Mouse (Mus musculus) intestine, embryonic 14.5 days (tissue): ENCODE measurements around the gene Psma5. TPM values are rescaled to one million over a fixed set of nuclear protein-coding genes. Genes with fewer than 3 reads are reported as not detected.

Experiments used
- ATAC-seq: fragments of 200-750 bp; cut with Nextera tagmentation; replicated peaks from 2 replicates; pipeline ENCODE4 v1.8.0; 2017; ENCODE audit warnings: low read depth, moderate number of reproducible peaks, moderate TSS enrichment, moderate library complexity; ENCODE audit not compliant: low FRiP score, low TSS enrichment
- DNase-seq: peaks from one replicate; pipeline ENCODE4 v3.0.0-alpha.2; 2018; ENCODE audit warnings: low spot score
- H3K27ac ChIP-seq: fragments of 300-500 bp; sonication (generic); 2 replicates; pipeline ENCODE4 v1.5.1; 2014; ENCODE audit warnings: low read depth, mild to moderate bottlenecking, control low read depth
- H3K27me3 ChIP-seq: fragments of 300-500 bp; sonication (generic); replicated peaks from 2 replicates; pipeline ENCODE4 v1.6.1; 2014; ENCODE audit warnings: low read length, control low read depth; ENCODE audit not compliant: control insufficient read depth, insufficient read depth
- H3K36me3 ChIP-seq: fragments of 300-500 bp; sonication (generic); 2 replicates; pipeline ENCODE4 v1.6.1; 2014; ENCODE audit warnings: low read length, control low read depth; ENCODE audit not compliant: control insufficient read depth, insufficient read depth
- H3K4me1 ChIP-seq: fragments of 300-500 bp; sonication (generic); replicated peaks from 2 replicates; pipeline ENCODE4 v1.6.1; 2014; ENCODE audit warnings: low read length, control low read depth, mixed read lengths; ENCODE audit not compliant: control insufficient read depth, insufficient read depth
- H3K4me2 ChIP-seq: fragments of 300-500 bp; sonication (generic); 2 replicates; pipeline ENCODE4 v1.6.1; 2014; ENCODE audit warnings: low read length
- H3K4me3 ChIP-seq: fragments of 300-500 bp; sonication (generic); 2 replicates; pipeline ENCODE4 v1.5.1; 2014; ENCODE audit warnings: low read depth, low read length, control low read depth, mixed read lengths
- H3K9ac ChIP-seq: fragments of 300-500 bp; sonication (generic); 2 replicates; pipeline ENCODE4 v1.6.1; 2014; ENCODE audit warnings: mild to moderate bottlenecking, low read length
- H3K9me3 ChIP-seq: fragments of 300-500 bp; sonication (generic); 2 replicates; pipeline ENCODE4 v1.6.1; 2016; ENCODE audit warnings: low read length, control low read depth; ENCODE audit not compliant: control insufficient read depth
- WGBS: fragments of 180-500 bp; shearing (Covaris S2); extraction: QIAGEN DNeasy Blood & Tissue Kit; methylation state at CpG from one replicate; pipeline ENCODE4 v1.1.7; 2014; 5-methylcytosine and 5-hydroxymethylcytosine counted together
- polyA plus RNA-seq: library from polyadenylated mRNA; unstranded; fragments of >200 nt; fragmentation: Nextera tagmentation; extraction: Ambion mirVana; gene quantifications from 2 replicates; pipeline ENCODE4 v1.2.1, GENCODE M21; 2014

The Psma5 gene
- polyA plus RNA-seq, 1 experiment from 2014 or later: 319 TPM

DNA sequence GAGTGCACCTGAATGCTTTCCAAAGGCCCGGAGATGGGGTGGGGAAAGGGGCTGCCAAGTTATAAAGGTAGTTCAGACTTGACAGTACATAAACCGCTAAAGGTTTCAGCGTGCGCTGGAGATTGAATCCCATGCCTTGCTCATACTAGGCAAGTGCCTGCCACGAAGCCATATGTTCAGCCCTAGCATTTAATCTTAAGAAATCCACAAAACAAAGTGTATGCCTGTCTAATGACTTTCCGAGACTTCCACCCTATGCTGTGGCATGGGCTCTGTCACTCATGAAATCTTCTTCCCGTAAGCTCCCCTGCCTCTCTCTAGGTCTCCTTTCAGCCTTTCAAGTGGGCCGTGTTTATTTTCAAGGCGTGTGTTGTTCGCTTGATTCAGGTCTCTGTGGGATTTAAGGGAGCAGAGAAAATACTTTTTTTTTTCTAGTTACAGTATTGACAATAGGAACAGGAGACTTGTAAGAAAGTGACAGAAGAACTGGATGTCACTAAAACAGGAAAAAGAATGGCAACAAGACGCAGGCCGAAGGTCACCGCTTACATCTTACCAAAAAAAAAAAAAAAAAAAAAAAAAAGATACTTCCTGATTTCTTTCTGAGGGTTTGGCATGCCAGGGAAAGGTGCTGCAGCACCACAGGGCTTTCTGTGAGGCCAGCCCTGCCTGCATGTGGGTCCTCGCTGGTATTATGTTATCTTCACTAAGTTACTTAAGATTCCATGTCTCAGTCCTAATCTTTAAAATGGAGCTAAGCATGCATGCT is 30.1 kb downstream of the Psma5 start:
- WGBS: 59% methylated on average over 14 of the region's 14 CpGs
- Histone ChIP-seq H3K4me2 (no peak overlapping the region), H3K4me1 (peaks cover 39% of the 10 kb centered on the region), H3K9me3 (no peaks in the 10 kb centered on the region), H3K9ac (no peak overlapping the region; the same call in 1 of the 2 replicates), H3K4me3 (no peak overlapping the region), H3K27ac (peak overlapping the region; percentile 47; the same call in 1 of the 2 replicates), H3K36me3 (no peaks in the 10 kb centered on the region), H3K27me3 (no peaks in the 10 kb centered on the region)
- ATAC-seq (no peak), DNase-seq (peak; percentile 49)

DNA sequence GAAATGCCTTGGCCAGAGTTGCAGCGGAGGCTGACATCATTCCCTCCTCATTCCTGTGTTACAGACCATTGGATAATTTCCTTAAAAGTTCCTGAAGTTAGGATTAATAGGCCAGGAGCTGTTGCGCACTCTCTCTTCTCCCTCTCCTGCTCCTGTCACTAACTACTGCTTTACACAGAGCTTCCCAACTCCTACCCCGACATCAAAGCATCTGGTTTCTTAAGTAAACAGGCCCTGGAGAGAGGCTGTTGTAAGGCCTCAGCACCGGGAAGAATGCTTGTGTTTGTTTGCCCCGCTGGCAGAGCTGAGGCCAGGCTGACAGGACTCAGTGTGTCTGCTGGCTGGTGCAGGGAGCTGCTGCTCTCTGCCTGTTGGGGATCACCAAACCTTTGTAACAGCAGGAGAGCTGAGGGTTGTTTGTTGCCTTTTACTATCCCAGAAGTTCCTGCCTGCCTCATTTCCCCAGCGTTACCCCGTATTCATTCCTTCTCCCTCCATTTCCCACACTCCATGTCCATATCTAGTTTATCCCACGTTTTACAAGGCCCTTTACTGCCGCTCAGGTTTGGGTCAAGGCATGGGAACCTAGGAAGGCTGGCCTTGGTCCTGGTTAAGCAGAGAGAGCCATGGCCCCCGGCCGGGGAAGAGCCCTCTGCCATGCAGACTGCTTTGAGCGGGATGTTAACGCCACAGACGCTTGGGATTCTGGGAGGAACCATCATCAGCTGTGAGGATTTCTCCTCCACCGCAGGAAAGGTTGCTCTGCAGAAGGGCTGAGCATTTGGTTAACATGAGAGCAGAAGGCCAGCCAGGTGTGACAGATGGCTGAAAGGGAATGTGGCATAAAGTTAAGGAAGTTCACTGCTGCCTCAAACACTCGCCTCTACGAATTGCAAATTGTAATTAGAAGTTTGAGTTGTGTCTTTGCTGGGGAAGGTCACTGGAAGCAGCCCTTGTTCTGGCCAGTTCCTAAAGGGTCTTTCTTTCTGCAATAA is 31.4 kb downstream of the Psma5 start:
- H3K27ac ChIP-seq: peak overlapping the region; percentile 47
- H3K4me2 ChIP-seq: peak overlapping the region; percentile 15
- no peak overlapping the region for H3K4me3 ChIP-seq
- no peaks in the 10 kb centered on the region for H3K36me3 ChIP-seq
- H3K27me3 ChIP-seq: no peaks in the 10 kb centered on the region
- no peak for ATAC-seq
- no peaks in the 10 kb centered on the region for H3K9me3 ChIP-seq
- H3K4me1 ChIP-seq: peaks cover 31% of the 10 kb centered on the region
- peak; percentile 58 for DNase-seq
- H3K9ac ChIP-seq: no peak overlapping the region; the same call in 1 of the 2 replicates
- 20% methylated on average over 17 of the region's 17 CpGs for WGBS

DNA sequence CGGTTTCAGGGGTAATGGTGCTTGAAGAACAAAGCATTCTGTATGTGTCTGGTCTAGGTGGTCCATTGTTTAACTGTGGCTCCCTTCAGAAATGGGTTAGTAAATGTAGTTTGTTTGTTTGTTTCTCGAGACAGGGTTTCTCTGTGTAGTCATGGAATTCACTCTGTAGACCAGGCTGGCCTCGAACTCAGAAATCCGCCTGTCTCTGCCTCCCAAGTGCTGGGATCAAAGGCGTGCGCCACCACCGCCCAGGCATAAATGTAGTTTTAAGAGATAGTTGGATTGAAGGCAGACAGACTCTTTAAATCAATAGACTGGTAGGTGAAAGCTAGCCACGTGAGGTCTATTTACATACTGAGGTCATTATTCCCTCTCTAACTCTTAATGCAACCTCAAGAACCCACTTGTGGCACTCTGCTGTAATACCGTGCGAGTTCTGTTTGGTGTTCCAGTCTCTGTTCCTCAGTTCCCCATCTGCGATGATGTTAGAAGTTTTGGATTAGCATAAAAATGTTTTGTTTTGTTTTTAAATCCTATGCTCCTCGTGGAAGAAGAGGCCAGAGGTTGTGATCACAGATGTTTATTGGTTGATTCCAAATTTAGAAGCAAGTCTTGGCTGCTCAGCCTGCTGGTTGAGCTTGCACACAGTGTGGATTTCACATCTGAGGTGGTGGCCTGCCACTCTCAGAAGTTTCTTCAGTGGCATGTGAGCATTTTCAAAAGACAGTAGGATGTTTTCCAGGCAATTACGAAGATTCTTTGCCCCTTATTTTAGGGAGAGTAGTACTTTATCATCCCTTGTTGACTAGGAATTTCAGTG is 32.8 kb downstream of the Psma5 start:
- H3K4me1 ChIP-seq: peaks cover 32% of the 10 kb centered on the region
- no peak for ATAC-seq

DNA sequence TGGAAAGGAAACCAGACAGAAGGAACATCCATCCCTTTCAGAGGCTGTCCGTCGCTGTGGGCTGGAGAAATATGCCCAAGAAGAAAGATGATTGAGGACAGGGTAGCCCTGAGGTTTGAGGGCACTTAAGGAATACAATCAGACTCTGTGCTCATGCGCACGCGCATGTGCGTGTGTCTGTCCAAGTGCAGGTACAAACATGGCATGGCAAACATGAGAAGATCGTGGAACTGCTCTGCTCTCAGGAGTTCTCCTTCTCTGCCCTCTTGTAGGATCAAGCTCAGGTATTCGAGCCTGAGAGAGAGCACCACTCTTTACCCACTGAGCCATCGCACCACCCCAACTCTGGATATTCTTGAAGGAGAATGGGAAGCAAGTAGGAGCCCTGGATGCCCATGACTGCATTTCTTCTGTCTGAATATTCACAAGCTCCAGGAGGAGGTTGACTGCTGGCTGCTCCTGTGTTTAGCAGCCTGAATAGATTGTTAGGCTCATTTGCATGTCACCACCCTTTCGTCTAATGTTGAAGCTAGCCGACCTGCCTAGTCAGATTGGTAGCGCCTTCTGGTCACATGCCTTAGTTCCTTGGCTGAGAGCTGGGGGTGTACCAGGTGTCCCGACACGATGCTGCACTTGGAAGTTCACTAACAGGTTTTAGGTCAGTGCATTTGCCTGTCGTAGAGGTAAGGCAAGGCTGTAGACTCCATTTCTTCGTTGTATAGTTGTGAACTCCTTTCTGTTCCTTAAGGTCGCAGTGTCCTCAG is 34.5 kb downstream of the Psma5 start:
- H3K36me3 ChIP-seq: no peaks in the 10 kb centered on the region
- H3K4me3 ChIP-seq: no peak overlapping the region
- DNase-seq (no peak), ATAC-seq (no peak)
- H3K4me2 ChIP-seq: no peak overlapping the region
- no peak overlapping the region for H3K27ac ChIP-seq
- no peaks in the 10 kb centered on the region for H3K9me3 ChIP-seq
- WGBS: 72% methylated on average over 17 of the region's 17 CpGs
- peaks cover 46% of the 10 kb centered on the region for H3K4me1 ChIP-seq
- H3K9ac ChIP-seq: no peak overlapping the region
- no peaks in the 10 kb centered on the region for H3K27me3 ChIP-seq

More for the DNA sequence above, 32.8 kb downstream of the Psma5 start:
- WGBS: 71% methylated on average over 13 of the region's 13 CpGs
- no peak overlapping the region for H3K9ac ChIP-seq
- no peaks in the 10 kb centered on the region for H3K9me3 ChIP-seq
- no peak overlapping the region for H3K4me2 ChIP-seq
- H3K27ac ChIP-seq: no peak overlapping the region
- peak; percentile 50 for DNase-seq
- H3K27me3 ChIP-seq: no peaks in the 10 kb centered on the region
- H3K4me3 ChIP-seq: no peak overlapping the region
- no peaks in the 10 kb centered on the region for H3K36me3 ChIP-seq

DNA sequence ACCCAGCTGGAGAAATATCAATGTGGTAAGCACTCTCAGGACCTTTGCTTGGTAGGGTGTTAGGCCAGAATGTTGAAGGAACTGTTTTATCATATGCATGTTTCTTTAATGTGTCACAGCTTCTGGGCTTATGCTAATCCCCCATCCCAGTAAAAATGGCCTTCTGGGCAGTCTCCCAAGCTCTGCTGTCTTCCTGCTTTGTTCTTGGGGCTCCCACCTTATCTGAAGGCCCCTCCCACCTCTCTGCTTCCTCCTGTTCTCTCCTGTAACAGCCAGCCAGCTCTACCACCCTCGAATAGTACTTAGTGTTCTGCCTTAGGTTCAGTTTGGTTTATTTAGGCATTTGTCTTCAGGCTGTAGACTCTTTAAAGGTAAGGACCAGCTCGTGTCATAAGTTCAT is 37.7 kb downstream of the Psma5 start:
- Histone ChIP-seq H3K27ac (no peak overlapping the region), H3K4me2 (no peak overlapping the region), H3K36me3 (no peaks in the 10 kb centered on the region), H3K9ac (no peak overlapping the region), H3K27me3 (no peaks in the 10 kb centered on the region), H3K9me3 (no peaks in the 10 kb centered on the region), H3K4me3 (no peak overlapping the region), H3K4me1 (peaks cover 39% of the 10 kb centered on the region)
- WGBS: 32% methylated on average over 2 of the region's 2 CpGs
- DNase-seq (no peak), ATAC-seq (0 out of 2 replicates have a peak, but pooled peaks have one; percentile 20)

DNA sequence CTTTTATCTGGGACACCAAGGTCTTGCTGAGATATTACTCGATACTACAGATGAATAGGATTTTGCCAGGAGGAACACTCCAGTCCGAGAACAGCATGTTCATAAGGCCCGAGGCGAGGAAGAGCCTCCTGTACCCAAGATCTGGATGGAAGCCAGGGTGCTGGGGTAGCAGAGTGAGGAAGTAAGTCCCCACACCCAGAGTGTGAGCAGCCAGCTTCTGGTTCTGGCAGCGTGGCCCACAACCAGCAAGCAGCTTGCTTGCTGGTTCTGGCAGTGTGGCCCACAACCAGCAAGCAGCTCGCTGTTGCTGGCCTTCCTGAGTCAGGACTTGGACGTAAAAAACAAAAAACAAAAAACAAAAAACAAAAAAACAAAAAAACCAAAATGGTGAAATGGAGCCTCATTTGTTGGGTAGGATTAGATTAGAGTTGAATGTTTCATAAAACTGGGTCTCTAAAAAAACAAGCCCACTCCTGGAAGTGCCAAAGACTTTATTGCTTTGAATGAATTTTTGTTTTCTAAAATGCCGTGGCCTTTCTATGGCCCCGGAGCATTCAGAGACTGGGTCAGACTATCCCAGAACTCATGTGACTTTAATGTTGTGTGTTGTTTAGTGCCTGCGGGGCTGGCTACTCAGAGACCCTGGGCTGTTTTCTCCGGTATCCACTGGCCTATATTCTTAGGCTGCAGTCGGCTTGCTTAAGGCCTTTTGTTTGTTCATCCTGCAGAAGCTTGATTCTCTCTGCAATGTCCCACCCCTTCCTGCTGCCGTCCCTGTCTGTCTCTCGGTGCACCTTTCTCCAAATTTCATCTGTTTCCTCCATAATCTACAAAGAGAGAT is 38.9 kb downstream of the Psma5 start:
- no peaks in the 10 kb centered on the region for H3K9me3 ChIP-seq
- no peak overlapping the region for H3K9ac ChIP-seq
- peak overlapping the region; percentile 43; the same call in 1 of the 2 replicates for H3K27ac ChIP-seq
- H3K4me3 ChIP-seq: no peak overlapping the region
- WGBS: 44% methylated on average over 14 of the region's 14 CpGs
- ATAC-seq: no peak
- H3K27me3 ChIP-seq: no peaks in the 10 kb centered on the region
- H3K36me3 ChIP-seq: no peaks in the 10 kb centered on the region
- DNase-seq: no peak
- H3K4me1 ChIP-seq: peaks cover 33% of the 10 kb centered on the region
- peak overlapping the region; percentile 37 for H3K4me2 ChIP-seq
